Mouse (Mus musculus) embryonic facial prominence, embryonic 15.5 days (tissue): ENCODE data around the gene Mindy4. TPM values are rescaled to one million over a fixed set of nuclear protein-coding genes. Genes with fewer than 3 reads are reported as not detected.
A peak's percentile ranks its signal among the peaks of the same experiment; 100 is the strongest.

Experiments used
- ATAC-seq: fragments of 200-750 bp; cut with Nextera tagmentation; 2 replicates; pipeline ENCODE4 v1.8.0; 2017; ENCODE audit warnings: low read depth, moderate TSS enrichment; ENCODE audit not compliant: insufficient number of reproducible peaks, low FRiP score, low TSS enrichment
- H3K27ac ChIP-seq: fragments of 300-500 bp; sonication (generic); replicated peaks from 2 replicates; pipeline ENCODE4 v1.5.1; 2015; ENCODE audit warnings: mild to moderate bottlenecking, inconsistent platforms
- H3K27me3 ChIP-seq: fragments of 300-500 bp; sonication (generic); 2 replicates; pipeline ENCODE4 v1.6.1; 2015; ENCODE audit warnings: inconsistent platforms
- H3K36me3 ChIP-seq: fragments of 300-500 bp; sonication (generic); 2 replicates; pipeline ENCODE4 v1.6.1; 2015; ENCODE audit warnings: mild to moderate bottlenecking, inconsistent platforms
- H3K4me1 ChIP-seq: fragments of 300-500 bp; sonication (generic); 2 replicates; pipeline ENCODE4 v1.6.1; 2015; ENCODE audit warnings: inconsistent platforms
- H3K4me2 ChIP-seq: fragments of 300-500 bp; sonication (generic); replicated peaks from 2 replicates; pipeline ENCODE4 v1.6.1; 2015; ENCODE audit warnings: mild to moderate bottlenecking, inconsistent platforms
- H3K4me3 ChIP-seq: fragments of 300-500 bp; sonication (generic); replicated peaks from 2 replicates; pipeline ENCODE4 v1.5.1; 2015; ENCODE audit warnings: mild to moderate bottlenecking, inconsistent platforms
- H3K9ac ChIP-seq: fragments of 300-500 bp; sonication (generic); 2 replicates; pipeline ENCODE4 v1.6.1; 2015; ENCODE audit warnings: inconsistent platforms
- H3K9me3 ChIP-seq: fragments of 300-500 bp; sonication (generic); replicated peaks from 2 replicates; pipeline ENCODE4 v1.6.1; 2016; ENCODE audit warnings: inconsistent platforms
- WGBS: fragments of 180-500 bp; shearing (Covaris S2); methylation state at CpG from one replicate; pipeline ENCODE4 v1.1.7; 2015; 5-methylcytosine and 5-hydroxymethylcytosine counted together
- microRNA-seq: library from miRNA; unstranded; fragments of <30 nt; microRNA quantifications from one replicate; pipeline ENCODE4, GENCODE M21; 2016; ENCODE audit warnings: borderline number of aligned reads
- polyA plus RNA-seq: library from polyadenylated mRNA; unstranded; fragments of >200 nt; fragmentation: Nextera tagmentation; extraction: Ambion mirVana; gene quantifications from 2 replicates; pipeline ENCODE4 v1.2.1, GENCODE M21; 2015

Gene Mindy4
- polyA plus RNA-seq, 1 experiment from 2014 or later: 21.4 TPM

- WGBS: 43% methylated on average over 5 of the region's 5 CpGs
- Histone ChIP-seq H3K36me3 (no peaks in the 10 kb centered on the region), H3K4me3 (no peak overlapping the region), H3K9me3 (no peaks in the 10 kb centered on the region), H3K27me3 (no peaks in the 10 kb centered on the region), H3K27ac (no peak overlapping the region), H3K4me1 (peaks cover 8% of the 10 kb centered on the region; the same call in 1 of the 2 replicates), H3K4me2 (no peak overlapping the region), H3K9ac (no peak overlapping the region)
- ATAC-seq: no peak
Observed at GRCm38 (mm10) chr6:55356017-55356703, 153.0 kb downstream of the Mindy4 start.

DNA sequence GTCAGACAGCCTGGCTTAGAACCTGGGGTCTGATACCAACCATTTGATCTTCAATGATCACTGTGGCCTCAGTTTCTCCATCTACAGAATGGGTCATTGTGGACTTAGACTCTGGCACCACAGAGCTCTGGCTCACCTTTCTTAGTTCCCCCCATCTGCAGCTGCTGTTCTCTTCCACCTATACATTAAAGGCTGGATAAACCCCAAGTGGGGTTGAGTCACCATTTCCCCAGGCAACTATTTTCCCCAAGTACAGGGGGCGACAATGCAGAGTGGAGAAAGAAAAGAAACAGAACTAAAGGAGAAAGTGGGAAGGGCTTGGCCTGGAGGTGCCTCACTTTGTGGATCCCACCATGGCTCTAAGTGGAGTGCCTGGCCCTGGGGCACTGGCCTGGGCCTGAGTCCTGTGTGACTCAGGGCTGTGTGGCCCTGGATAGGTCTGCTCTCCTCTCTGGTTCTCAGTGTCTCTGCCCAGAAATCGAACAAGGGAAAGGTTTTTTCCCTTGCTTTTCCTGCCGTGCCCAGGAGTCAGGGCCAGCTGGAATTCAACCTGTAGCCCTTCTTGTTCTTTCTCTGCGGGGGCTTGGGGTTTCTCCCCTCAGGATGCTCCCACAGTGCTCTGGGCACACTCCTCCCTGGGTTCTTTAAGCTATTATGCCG is 153.9 kb downstream of the Mindy4 start:
- no peak for ATAC-seq
- Histone ChIP-seq H3K4me2 (no peak overlapping the region), H3K36me3 (no peaks in the 10 kb centered on the region), H3K9ac (no peak overlapping the region), H3K9me3 (no peaks in the 10 kb centered on the region), H3K27ac (no peak overlapping the region), H3K4me3 (no peak overlapping the region), H3K4me1 (peaks cover 8% of the 10 kb centered on the region; the same call in 1 of the 2 replicates), H3K27me3 (no peaks in the 10 kb centered on the region)
- 61% methylated on average over 5 of the region's 5 CpGs for WGBS

DNA sequence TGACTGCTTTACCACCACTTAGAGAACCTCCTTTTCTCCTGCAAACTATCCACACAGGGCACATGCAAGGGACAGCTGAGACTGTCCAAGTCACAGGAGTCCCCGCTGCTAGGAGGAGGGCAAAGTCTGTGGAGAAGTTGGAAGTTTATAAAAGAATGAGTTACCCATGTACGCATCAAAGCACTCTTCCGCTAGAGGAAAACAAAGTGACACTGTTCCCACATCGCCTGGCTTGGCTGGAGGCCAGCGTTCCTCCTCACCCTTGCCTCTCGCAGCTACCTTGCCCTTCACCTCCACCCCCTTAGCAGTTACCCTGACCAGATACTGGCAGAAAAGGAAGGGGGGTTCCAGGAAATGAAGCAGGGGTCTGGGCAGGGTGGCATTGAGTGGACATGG is 154.5 kb downstream of the Mindy4 start:
- H3K4me2 ChIP-seq: no peak overlapping the region
- H3K4me3 ChIP-seq: no peak overlapping the region
- H3K4me1 ChIP-seq: peaks cover 8% of the 10 kb centered on the region; the same call in 1 of the 2 replicates
- no peaks in the 10 kb centered on the region for H3K9me3 ChIP-seq
- H3K27me3 ChIP-seq: no peaks in the 10 kb centered on the region
- ATAC-seq: peak; percentile 20; the same call in 1 of the 2 replicates
- H3K27ac ChIP-seq: no peak overlapping the region
- H3K9ac ChIP-seq: no peak overlapping the region
- H3K36me3 ChIP-seq: no peaks in the 10 kb centered on the region
- 36% methylated on average over 6 of the region's 6 CpGs for WGBS

GRCm38 (mm10) chr6:55358731-55359143 is 155.6 kb downstream of the Mindy4 start:
- H3K36me3 ChIP-seq: no peaks in the 10 kb centered on the region
- WGBS: 8% methylated on average over 2 of the region's 2 CpGs
- H3K9ac ChIP-seq: no peak overlapping the region
- no peaks in the 10 kb centered on the region for H3K9me3 ChIP-seq
- H3K27me3 ChIP-seq: no peaks in the 10 kb centered on the region
- peaks cover 8% of the 10 kb centered on the region; the same call in 1 of the 2 replicates for H3K4me1 ChIP-seq
- H3K27ac ChIP-seq: no peak overlapping the region
- H3K4me2 ChIP-seq: no peak overlapping the region
- no peak for ATAC-seq
- no peak overlapping the region for H3K4me3 ChIP-seq

- Histone ChIP-seq H3K36me3 (no peaks in the 10 kb centered on the region), H3K9me3 (no peaks in the 10 kb centered on the region), H3K9ac (no peak overlapping the region), H3K4me2 (no peak overlapping the region), H3K4me3 (no peak overlapping the region), H3K4me1 (peaks cover 7% of the 10 kb centered on the region; the same call in 1 of the 2 replicates), H3K27me3 (no peaks in the 10 kb centered on the region), H3K27ac (no peak overlapping the region)
- 80% methylated on average over 1 of the region's 1 CpGs for WGBS
- no peak for ATAC-seq
Observed at GRCm38 (mm10) chr6:55362663-55363062, 159.5 kb downstream of the Mindy4 start.

- Histone ChIP-seq H3K36me3 (no peaks in the 10 kb centered on the region), H3K4me1 (no peaks in the 10 kb centered on the region)
- no peak for ATAC-seq
Observed at GRCm38 (mm10) chr6:55367126-55367525, 163.9 kb downstream of the Mindy4 start.

More at GRCm38 (mm10) chr6:55367126-55367525, 163.9 kb downstream of the Mindy4 start:
- no peaks in the 10 kb centered on the region for H3K9me3 ChIP-seq
- no peaks in the 10 kb centered on the region for H3K27me3 ChIP-seq
- H3K4me3 ChIP-seq: no peak overlapping the region
- no peak overlapping the region for H3K27ac ChIP-seq
- H3K4me2 ChIP-seq: no peak overlapping the region
- H3K9ac ChIP-seq: no peak overlapping the region

Small RNA genes lying within 50 kb of the gene (microRNA-seq; reads per million reads assigned to microRNA genes)
- not detected for gene Gm25458

Other genes starting within 250 kb of the Mindy4 start
- 8.8 and 10.6 TPM in 2 replicates for gene Nod1, start 230.8 kb upstream of the Mindy4 start, polyA plus RNA-seq
- gene Ggct, start 210.4 kb upstream of the Mindy4 start, polyA plus RNA-seq: 23.6 and 24.1 TPM in 2 replicates
- gene Gars, start 165.4 kb upstream of the Mindy4 start, polyA plus RNA-seq: 131 and 134 TPM in 2 replicates
- gene Crhr2, start 70.4 kb upstream of the Mindy4 start, polyA plus RNA-seq: 0.34 and 0.40 TPM in 2 replicates
- 5.2 and 9.8 TPM in 2 replicates for gene Inmt, start 28.3 kb upstream of the Mindy4 start, polyA plus RNA-seq
- 118 and 123 TPM in 2 replicates for gene Aqp1, start 133.0 kb downstream of the Mindy4 start, polyA plus RNA-seq
- not detected in 2 replicates for gene Ghrhr, start 172.9 kb downstream of the Mindy4 start, polyA plus RNA-seq
- 2.3 TPM in 2 replicates for gene Adcyap1r1, start 248.6 kb downstream of the Mindy4 start, polyA plus RNA-seq